Mouse (Mus musculus) adrenal gland, adult 18-20 months (tissue): ENCODE measurements around the gene Lysmd4. TPM values are rescaled to one million over a fixed set of nuclear protein-coding genes. Genes with fewer than 3 reads are reported as not detected.

ENCODE experiments used
- DNase-seq, 2 experiments: peaks; one replicate each; pipeline ENCODE4 v3.0.0; 2021 to 2022; ENCODE audit warnings: low spot score in 2 of 2
- long read RNA-seq, 2 experiments: library from polyadenylated mRNA; stranded (forward); transcript quantifications; one replicate each; pipeline ENCODE4 v2.0.0; 2021
- total RNA-seq, 2 experiments: library from RNA; stranded (reverse); gene quantifications; 1 replicate in 1 of 2; 2 replicates in 1 of 2; pipeline ENCODE4 v1.2.3; 2021

Gene Lysmd4
- 10 to 100 TPM in 1 of 2 experiments, 1 to 10 TPM in 1; 9.2 to 10.5 TPM for total RNA-seq
- long read RNA-seq, experiment 1, transcript Lysmd4-209 (3 exons, 2,110 nt), result minor isoform, 6 of 18 reads
- long read RNA-seq, experiment 1, transcript Lysmd4-201 (3 exons, 2,898 nt), result major isoform, 10 of 18 reads
- long read RNA-seq, experiment 1, partial matches to known transcripts, result 2 of 18 reads
- long read RNA-seq, experiment 1, other reads (novel, unspliced or antisense), result 0 of 18 reads
- long read RNA-seq, experiment 2, transcript Lysmd4-201 (3 exons, 2,898 nt), result major isoform, 21 of 42 reads
- long read RNA-seq, experiment 2, transcript Lysmd4-209 (3 exons, 2,110 nt), result minor isoform, 12 of 42 reads
- long read RNA-seq, experiment 2, partial matches to known transcripts, result 7 of 42 reads
- long read RNA-seq, experiment 2, other reads (novel, unspliced or antisense), result 2 of 42 reads

GRCm38 (mm10) chr7:67222220-67222862 lies at the start of gene Lysmd4:
Gene Lysmd4, plus strand, starts transcription at chr7:67222544.
- peak; percentile 94 to 95 for DNase-seq

- no peak for DNase-seq
Observed at GRCm38 (mm10) chr7:67173522-67174195, 48.7 kb upstream of the Lysmd4 start.

- DNase-seq, result no peak
Observed at GRCm38 (mm10) chr7:67183786-67184185, 38.6 kb upstream of the Lysmd4 start.

GRCm38 (mm10) chr7:67199412-67199811 lies 22.9 kb upstream of the Lysmd4 start:
- DNase-seq, result peak; percentile 66 to 76

GRCm38 (mm10) chr7:67203625-67204024 lies 18.7 kb upstream of the Lysmd4 start:
- no peak for DNase-seq

- DNase-seq, result no peak
Observed at GRCm38 (mm10) chr7:67205734-67206425, 16.5 kb upstream of the Lysmd4 start.

GRCm38 (mm10) chr7:67206496-67206895 lies 15.8 kb upstream of the Lysmd4 start:
- no peak for DNase-seq

- no peak for DNase-seq
Observed at GRCm38 (mm10) chr7:67207701-67208100, 14.6 kb upstream of the Lysmd4 start.

- DNase-seq, result no peak
Observed at GRCm38 (mm10) chr7:67208317-67208716, 14.0 kb upstream of the Lysmd4 start.

GRCm38 (mm10) chr7:67210004-67210833 lies 12.1 kb upstream of the Lysmd4 start:
- DNase-seq, result no peak

GRCm38 (mm10) chr7:67211341-67211740 lies 11.0 kb upstream of the Lysmd4 start:
- no peak for DNase-seq

GRCm38 (mm10) chr7:67211971-67212370 lies 10.4 kb upstream of the Lysmd4 start:
- DNase-seq, result no peak

- no peak for DNase-seq
Observed at GRCm38 (mm10) chr7:67213589-67213988, 8.8 kb upstream of the Lysmd4 start.

- DNase-seq, result no peak
Observed at GRCm38 (mm10) chr7:67216351-67216750, 6.0 kb upstream of the Lysmd4 start.

GRCm38 (mm10) chr7:67217025-67217424 lies 5.3 kb upstream of the Lysmd4 start:
- DNase-seq, result peak; percentile 72 to 80

- no peak for DNase-seq
Observed at GRCm38 (mm10) chr7:67225943-67226625, 3.7 kb downstream of the Lysmd4 start.

GRCm38 (mm10) chr7:67227538-67227937 lies 5.2 kb downstream of the Lysmd4 start:
- DNase-seq, result no peak

- no peak for DNase-seq
Observed at GRCm38 (mm10) chr7:67228390-67228789, 6.0 kb downstream of the Lysmd4 start.

GRCm38 (mm10) chr7:67228891-67229602 lies 6.7 kb downstream of the Lysmd4 start:
- peak; percentile 50 to 59 for DNase-seq
